Mouse (Mus musculus): ENCODE measurements around the gene Snx32. TPM values are rescaled to one million over a fixed set of nuclear protein-coding genes. Genes with fewer than 3 reads are reported as not detected.

Snx32 gene
- polyA plus RNA-seq, 1 experiment, result 92.3 TPM

- no peak for TF ChIP-seq POLR2A (IDR thresholded peaks at IDR 0.05; ENCODE audit: borderline replicate concordance, extremely low read depth, insufficient read depth, insufficient read length, poor library complexity, severe bottlenecking)
- no peak for TF ChIP-seq CTCF (IDR thresholded peaks at IDR 0.05; ENCODE audit: borderline replicate concordance, extremely low read depth, insufficient read depth, insufficient read length)
- no peak for DNase-seq (ENCODE audit: low read depth)
Measured at GRCm38 (mm10) chr19:5477004-5477667, 33.2 kb downstream of the Snx32 start.

- no peak for DNase-seq (ENCODE audit: low read depth)
- TF ChIP-seq POLR2A (IDR thresholded peaks at IDR 0.05; ENCODE audit: borderline replicate concordance, extremely low read depth, insufficient read depth, insufficient read length, poor library complexity, severe bottlenecking) (no peak), CTCF (IDR thresholded peaks at IDR 0.05; ENCODE audit: borderline replicate concordance, extremely low read depth, insufficient read depth, insufficient read length) (no peak)
Measured at GRCm38 (mm10) chr19:5475069-5475714, 35.1 kb downstream of the Snx32 start.

- TF ChIP-seq CTCF (IDR thresholded peaks at IDR 0.05; ENCODE audit: borderline replicate concordance, extremely low read depth, insufficient read depth, insufficient read length) (no peak), POLR2A (IDR thresholded peaks at IDR 0.05; ENCODE audit: borderline replicate concordance, extremely low read depth, insufficient read depth, insufficient read length, poor library complexity, severe bottlenecking) (no peak)
- peak; percentile 50 for DNase-seq (ENCODE audit: low read depth)
Measured at GRCm38 (mm10) chr19:5474281-5475068, 35.9 kb downstream of the Snx32 start.

- TF ChIP-seq CTCF (IDR thresholded peaks at IDR 0.05; ENCODE audit: borderline replicate concordance, extremely low read depth, insufficient read depth, insufficient read length), result no peak
- no peak for TF ChIP-seq POLR2A (IDR thresholded peaks at IDR 0.05; ENCODE audit: borderline replicate concordance, extremely low read depth, insufficient read depth, insufficient read length, poor library complexity, severe bottlenecking)
- DNase-seq (ENCODE audit: low read depth), result peak; percentile 92
Measured at GRCm38 (mm10) chr19:5473720-5474119, 36.6 kb downstream of the Snx32 start, which contains the start of gene Efemp2. Gene Efemp2 (plus strand): TSS chr19:5473954.

- no peak for TF ChIP-seq CTCF (IDR thresholded peaks at IDR 0.05; ENCODE audit: borderline replicate concordance, extremely low read depth, insufficient read depth, insufficient read length)
- no peak for TF ChIP-seq POLR2A (IDR thresholded peaks at IDR 0.05; ENCODE audit: borderline replicate concordance, extremely low read depth, insufficient read depth, insufficient read length, poor library complexity, severe bottlenecking)
- no peak for DNase-seq (ENCODE audit: low read depth)
Measured at GRCm38 (mm10) chr19:5472857-5473256, 37.5 kb downstream of the Snx32 start.

GRCm38 (mm10) chr19:5471846-5472245, 38.5 kb downstream of the Snx32 start:
- no peak for DNase-seq (ENCODE audit: low read depth)
- TF ChIP-seq CTCF (IDR thresholded peaks at IDR 0.05; ENCODE audit: borderline replicate concordance, extremely low read depth, insufficient read depth, insufficient read length), result no peak

- DNase-seq (ENCODE audit: low read depth), result no peak
- TF ChIP-seq POLR2A (IDR thresholded peaks at IDR 0.05; ENCODE audit: borderline replicate concordance, extremely low read depth, insufficient read depth, insufficient read length, poor library complexity, severe bottlenecking), result no peak
- no peak for TF ChIP-seq CTCF (IDR thresholded peaks at IDR 0.05; ENCODE audit: borderline replicate concordance, extremely low read depth, insufficient read depth, insufficient read length)
Measured at GRCm38 (mm10) chr19:5468374-5468773, 42.0 kb downstream of the Snx32 start, which contains the start of gene Ctsw. Gene Ctsw (minus strand): TSS chr19:5468507.

GRCm38 (mm10) chr19:5466916-5467500, 43.3 kb downstream of the Snx32 start:
- TF ChIP-seq CTCF (IDR thresholded peaks at IDR 0.05; ENCODE audit: borderline replicate concordance, extremely low read depth, insufficient read depth, insufficient read length) (no peak), POLR2A (IDR thresholded peaks at IDR 0.05; ENCODE audit: borderline replicate concordance, extremely low read depth, insufficient read depth, insufficient read length, poor library complexity, severe bottlenecking) (no peak)
- DNase-seq (ENCODE audit: low read depth), result no peak

- no peak for DNase-seq (ENCODE audit: low read depth)
- no peak for TF ChIP-seq POLR2A (IDR thresholded peaks at IDR 0.05; ENCODE audit: borderline replicate concordance, extremely low read depth, insufficient read depth, insufficient read length, poor library complexity, severe bottlenecking)
- no peak for TF ChIP-seq CTCF (IDR thresholded peaks at IDR 0.05; ENCODE audit: borderline replicate concordance, extremely low read depth, insufficient read depth, insufficient read length)
Measured at GRCm38 (mm10) chr19:5465037-5465436, 45.3 kb downstream of the Snx32 start.

- no peak for TF ChIP-seq POLR2A (IDR thresholded peaks at IDR 0.05; ENCODE audit: borderline replicate concordance, extremely low read depth, insufficient read depth, insufficient read length, poor library complexity, severe bottlenecking)
- peak; percentile 96 for TF ChIP-seq CTCF (IDR thresholded peaks at IDR 0.05; ENCODE audit: borderline replicate concordance, extremely low read depth, insufficient read depth, insufficient read length)
- peak; percentile 92 for DNase-seq (ENCODE audit: low read depth)
Measured at GRCm38 (mm10) chr19:5463791-5464562, 46.4 kb downstream of the Snx32 start.

All from brain, embryonic 14.5 days (tissue).